Mouse (Mus musculus) thymus, adult 2 months (tissue): ENCODE results near the gene Rpl18.

Experiments
- CTCF ChIP-seq: fragments of 200-500 bp; IDR thresholded peaks from 2 replicates; pipeline ENCODE4 v1.5.1; 2012; ENCODE audit warnings: mild to moderate bottlenecking, control low read depth, low read length, moderate library complexity, borderline replicate concordance; ENCODE audit not compliant: control insufficient read depth, poor library complexity, insufficient read depth; ENCODE audit errors: extremely low read depth
- POLR2A ChIP-seq: fragments of 200-500 bp; IDR thresholded peaks from 2 replicates; pipeline ENCODE4 v1.6.1; 2012; ENCODE audit warnings: mild to moderate bottlenecking, low read length, control low read depth, moderate library complexity; ENCODE audit not compliant: control insufficient read depth, poor library complexity, insufficient read depth; ENCODE audit errors: extremely low read depth

GRCm38 (mm10) chr7:45725151-45725550 is 9.9 kb downstream of the Rpl18 start:
- TF ChIP-seq POLR2A, result no peak
- no peak for TF ChIP-seq CTCF
